Mouse (Mus musculus) stomach, embryonic 16.5 days (tissue): ENCODE measurements around the gene Stard3nl. TPM values are rescaled to one million over a fixed set of nuclear protein-coding genes. Genes with fewer than 3 reads are reported as not detected.

Experiments used
- ATAC-seq: fragments of 200-750 bp; cut with Nextera tagmentation; 2 replicates; pipeline ENCODE4 v1.8.0; 2017; ENCODE audit warnings: moderate number of reproducible peaks, moderate TSS enrichment; ENCODE audit not compliant: insufficient read depth, low FRiP score
- H3K27ac ChIP-seq: fragments of 300-500 bp; sonication (generic); 2 replicates; pipeline ENCODE4 v1.5.1; 2014; ENCODE audit warnings: low read length
- H3K27me3 ChIP-seq: fragments of 300-500 bp; sonication (generic); 2 replicates; pipeline ENCODE4 v1.6.1; 2014; ENCODE audit warnings: low read length, control low read depth, mixed read lengths; ENCODE audit not compliant: control insufficient read depth, insufficient read depth
- H3K36me3 ChIP-seq: fragments of 300-500 bp; sonication (generic); 2 replicates; pipeline ENCODE4 v1.6.1; 2014; ENCODE audit warnings: low read length; ENCODE audit not compliant: control insufficient read depth, insufficient read depth
- H3K4me1 ChIP-seq: fragments of 300-500 bp; sonication (generic); 2 replicates; pipeline ENCODE4 v1.6.1; 2014; ENCODE audit warnings: low read length, control low read depth, mixed read lengths; ENCODE audit not compliant: control insufficient read depth, insufficient read depth
- H3K4me2 ChIP-seq: fragments of 300-500 bp; sonication (generic); 2 replicates; pipeline ENCODE4 v1.6.1; 2014; ENCODE audit warnings: low read depth, low read length, mixed read lengths
- H3K4me3 ChIP-seq: fragments of 300-500 bp; sonication (generic); replicated peaks from 2 replicates; pipeline ENCODE4 v1.5.1; 2014; ENCODE audit warnings: mild to moderate bottlenecking, low read length
- H3K9ac ChIP-seq: fragments of 300-500 bp; sonication (generic); 2 replicates; pipeline ENCODE4 v1.6.1; 2014; ENCODE audit warnings: low read length
- H3K9me3 ChIP-seq: fragments of 300-500 bp; sonication (generic); replicated peaks from 2 replicates; pipeline ENCODE4 v1.6.1; 2016; ENCODE audit warnings: low read length, control low read depth; ENCODE audit not compliant: control insufficient read depth
- WGBS: fragments of 180-500 bp; shearing (Covaris S2); extraction: QIAGEN DNeasy Blood & Tissue Kit; methylation state at CpG from one replicate; pipeline ENCODE4 v1.1.7; 2014; 5-methylcytosine and 5-hydroxymethylcytosine counted together
- polyA plus RNA-seq: library from polyadenylated mRNA; unstranded; fragments of >200 nt; fragmentation: Nextera tagmentation; extraction: Ambion mirVana; gene quantifications from 2 replicates; pipeline ENCODE4 v1.2.1, GENCODE M21; 2015

The Stard3nl gene
- polyA plus RNA-seq, 1 experiment from 2014 or later = 104 TPM

- ATAC-seq = no peak
- no peaks in the 10 kb centered on the region for H3K27me3 ChIP-seq
- no peak overlapping the region for H3K9ac ChIP-seq
- peaks cover 7% of the 10 kb centered on the region; the same call in 1 of the 2 replicates for H3K36me3 ChIP-seq
- no peak overlapping the region for H3K4me2 ChIP-seq
- H3K4me1 ChIP-seq = no peaks in the 10 kb centered on the region
- H3K27ac ChIP-seq = no peak overlapping the region
- 79% methylated on average over 2 of the region's 2 CpGs for WGBS
- no peak overlapping the region for H3K4me3 ChIP-seq
- no peaks in the 10 kb centered on the region for H3K9me3 ChIP-seq
Measured at GRCm38 (mm10) chr13:19366866-19367265, 28.7 kb downstream of the Stard3nl start.

GRCm38 (mm10) chr13:19365596-19365995 lies 30.0 kb downstream of the Stard3nl start:
- no peak overlapping the region for H3K9ac ChIP-seq
- H3K27ac ChIP-seq = no peak overlapping the region
- no peaks in the 10 kb centered on the region for H3K27me3 ChIP-seq
- no peaks in the 10 kb centered on the region for H3K4me1 ChIP-seq
- H3K4me2 ChIP-seq = no peak overlapping the region
- WGBS = 27% methylated on average over 4 of the region's 4 CpGs
- H3K9me3 ChIP-seq = no peaks in the 10 kb centered on the region
- H3K36me3 ChIP-seq = 0 out of 2 replicates have a peak, but pooled peaks cover 3% of the 10 kb centered on the region
- no peak overlapping the region for H3K4me3 ChIP-seq
- peak; percentile 38; the same call in 1 of the 2 replicates for ATAC-seq

GRCm38 (mm10) chr13:19364245-19364772 lies 31.3 kb downstream of the Stard3nl start:
- H3K4me1 ChIP-seq = no peaks in the 10 kb centered on the region
- no peak overlapping the region for H3K4me2 ChIP-seq
- WGBS = 76% methylated on average over 11 of the region's 11 CpGs
- ATAC-seq = no peak
- no peaks in the 10 kb centered on the region for H3K27me3 ChIP-seq
- no peaks in the 10 kb centered on the region; the same call in 1 of the 2 replicates for H3K36me3 ChIP-seq
- no peak overlapping the region for H3K9ac ChIP-seq
- no peak overlapping the region for H3K27ac ChIP-seq
- no peaks in the 10 kb centered on the region for H3K9me3 ChIP-seq
- H3K4me3 ChIP-seq = no peak overlapping the region

GRCm38 (mm10) chr13:19362358-19362757 lies 33.2 kb downstream of the Stard3nl start:
- no peak for ATAC-seq
- Histone ChIP-seq H3K4me2 (no peak overlapping the region), H3K27ac (no peak overlapping the region), H3K27me3 (no peaks in the 10 kb centered on the region), H3K4me1 (no peaks in the 10 kb centered on the region), H3K9ac (no peak overlapping the region), H3K4me3 (no peak overlapping the region), H3K9me3 (no peaks in the 10 kb centered on the region), H3K36me3 (peaks cover 3% of the 10 kb centered on the region; the same call in 1 of the 2 replicates)
- 65% methylated on average over 6 of the region's 6 CpGs for WGBS

- WGBS = 68% methylated on average over 5 of the region's 5 CpGs
- no peak overlapping the region for H3K9ac ChIP-seq
Measured at GRCm38 (mm10) chr13:19358027-19358426, 37.6 kb downstream of the Stard3nl start.

GRCm38 (mm10) chr13:19357301-19357700 lies 38.3 kb downstream of the Stard3nl start:
- H3K27ac ChIP-seq = no peak overlapping the region
- H3K9me3 ChIP-seq = no peaks in the 10 kb centered on the region
- WGBS = 79% methylated on average over 7 of the region's 7 CpGs
- no peak overlapping the region for H3K4me3 ChIP-seq
- H3K27me3 ChIP-seq = no peaks in the 10 kb centered on the region
- H3K36me3 ChIP-seq = peaks cover 3% of the 10 kb centered on the region; the same call in 1 of the 2 replicates
- H3K4me1 ChIP-seq = no peaks in the 10 kb centered on the region
- no peak for ATAC-seq
- no peak overlapping the region for H3K4me2 ChIP-seq
- no peak overlapping the region for H3K9ac ChIP-seq

More at GRCm38 (mm10) chr13:19358027-19358426, 37.6 kb downstream of the Stard3nl start:
- H3K27me3 ChIP-seq = no peaks in the 10 kb centered on the region
- peaks cover 3% of the 10 kb centered on the region; the same call in 1 of the 2 replicates for H3K36me3 ChIP-seq
- ATAC-seq = no peak
- no peak overlapping the region for H3K4me3 ChIP-seq
- no peak overlapping the region for H3K27ac ChIP-seq
- no peak overlapping the region for H3K4me2 ChIP-seq
- no peaks in the 10 kb centered on the region for H3K9me3 ChIP-seq
- H3K4me1 ChIP-seq = no peaks in the 10 kb centered on the region

GRCm38 (mm10) chr13:19356720-19357119 lies 38.9 kb downstream of the Stard3nl start:
- H3K27ac ChIP-seq = no peak overlapping the region
- peaks cover 3% of the 10 kb centered on the region; the same call in 1 of the 2 replicates for H3K36me3 ChIP-seq
- 84% methylated on average over 5 of the region's 5 CpGs for WGBS
- H3K9ac ChIP-seq = no peak overlapping the region
- H3K27me3 ChIP-seq = no peaks in the 10 kb centered on the region
- H3K9me3 ChIP-seq = no peaks in the 10 kb centered on the region
- no peak overlapping the region for H3K4me2 ChIP-seq
- no peaks in the 10 kb centered on the region for H3K4me1 ChIP-seq
- H3K4me3 ChIP-seq = no peak overlapping the region
- ATAC-seq = no peak

- Histone ChIP-seq H3K27ac (no peak overlapping the region), H3K36me3 (peaks cover 3% of the 10 kb centered on the region; the same call in 1 of the 2 replicates), H3K9me3 (no peaks in the 10 kb centered on the region), H3K4me3 (no peak overlapping the region), H3K4me1 (no peaks in the 10 kb centered on the region), H3K27me3 (no peaks in the 10 kb centered on the region), H3K4me2 (no peak overlapping the region), H3K9ac (no peak overlapping the region)
- ATAC-seq = no peak
- 81% methylated on average over 7 of the region's 7 CpGs for WGBS
Measured at GRCm38 (mm10) chr13:19356120-19356519, 39.5 kb downstream of the Stard3nl start.

- Histone ChIP-seq H3K27ac (no peak overlapping the region), H3K9ac (no peak overlapping the region), H3K27me3 (no peaks in the 10 kb centered on the region), H3K4me3 (no peak overlapping the region), H3K36me3 (no peaks in the 10 kb centered on the region), H3K9me3 (no peaks in the 10 kb centered on the region), H3K4me1 (no peaks in the 10 kb centered on the region), H3K4me2 (no peak overlapping the region)
- WGBS = 88% methylated on average over 3 of the region's 3 CpGs
- ATAC-seq = no peak
Measured at GRCm38 (mm10) chr13:19352795-19353194, 42.8 kb downstream of the Stard3nl start.
